ENCODE assay signal across 1 mouse cellular context in genomic region chr1:74338013-74338412, GRCm38 (mm10).
TF ChIP-seq lines count a peak whose summit lies in the region.

No protein-coding gene starts in this region.

TF ChIP-seq in CH12.LX, 34 proteins besides CTCF, POLR2A, EP300 and RAD21:
- TF ChIP-seq IRF4 (IDR thresholded peaks at IDR 0.05; ENCODE audit: low read depth, low read length) (peak; percentile 57; the same call in 1 of the 2 replicates), RCOR1 (conservative IDR thresholded peaks at IDR 0.05; ENCODE audit: low read depth, low read length) (no peak), CHD2 (IDR thresholded peaks at IDR 0.05; ENCODE audit: low read length) (no peak), ZMIZ1 (IDR thresholded peaks at IDR 0.05; ENCODE audit: low read depth, low read length) (0 out of 2 replicates have a peak, but pooled peaks have one; percentile 8), MAZ (IDR thresholded peaks at IDR 0.05; ENCODE audit: low read depth, low read length) (no peak), MEF2A (IDR thresholded peaks at IDR 0.05; ENCODE audit: borderline replicate concordance, low read depth, low read length) (peak; percentile 77), CHD1 (IDR thresholded peaks at IDR 0.05; ENCODE audit: low read depth, low read length) (peak; percentile 96)
